Mouse (Mus musculus) heart, embryonic 12.5 days (tissue): ENCODE measurements around the gene Greb1. TPM values are rescaled to one million over a fixed set of nuclear protein-coding genes. Genes with fewer than 3 reads are reported as not detected.
A peak's percentile ranks its signal among the peaks of the same experiment; 100 is the strongest.

Source experiments
- ATAC-seq: fragments of 200-750 bp; cut with Nextera tagmentation; 2 replicates; pipeline ENCODE4 v1.8.0; 2017; ENCODE audit warnings: moderate TSS enrichment, moderate library complexity; ENCODE audit not compliant: insufficient number of reproducible peaks, low FRiP score
- H3K27ac ChIP-seq: fragments of 300-500 bp; sonication (generic); 2 replicates; pipeline ENCODE4 v1.5.1; 2016; ENCODE audit warnings: mild to moderate bottlenecking, moderate library complexity; ENCODE audit not compliant: poor library complexity, severe bottlenecking
- H3K27me3 ChIP-seq: fragments of 300-500 bp; sonication (generic); replicated peaks from 2 replicates; pipeline ENCODE4 v1.6.1; 2016; ENCODE audit warnings: mild to moderate bottlenecking, moderate library complexity
- H3K36me3 ChIP-seq: fragments of 300-500 bp; sonication (generic); 2 replicates; pipeline ENCODE4 v1.6.1; 2016; ENCODE audit warnings: mild to moderate bottlenecking, moderate library complexity
- H3K4me1 ChIP-seq: fragments of 300-500 bp; sonication (generic); replicated peaks from 2 replicates; pipeline ENCODE4 v1.6.1; 2016; ENCODE audit warnings: mild to moderate bottlenecking
- H3K4me2 ChIP-seq: fragments of 300-500 bp; sonication (generic); 2 replicates; pipeline ENCODE4 v1.6.1; 2016; ENCODE audit warnings: mild to moderate bottlenecking, moderate library complexity
- H3K4me3 ChIP-seq: fragments of 300-500 bp; sonication (generic); 2 replicates; pipeline ENCODE4 v1.5.1; 2016; ENCODE audit warnings: mild to moderate bottlenecking
- H3K9ac ChIP-seq: fragments of 300-500 bp; sonication (generic); 2 replicates; pipeline ENCODE4 v1.6.1; 2016; ENCODE audit warnings: mild to moderate bottlenecking, moderate library complexity
- H3K9me3 ChIP-seq: fragments of 300-500 bp; sonication (generic); replicated peaks from 2 replicates; pipeline ENCODE4 v1.6.1; 2016; ENCODE audit warnings: mild to moderate bottlenecking, moderate library complexity
- WGBS: fragments of 180-500 bp; shearing (Covaris S2); methylation state at CpG from one replicate; pipeline ENCODE4 v1.1.7; 2016; 5-methylcytosine and 5-hydroxymethylcytosine counted together
- polyA plus RNA-seq: library from polyadenylated mRNA; unstranded; fragments of >200 nt; fragmentation: Nextera tagmentation; extraction: Ambion mirVana; gene quantifications from 2 replicates; pipeline ENCODE4 v1.2.1, GENCODE M21; 2016

The Greb1 gene
- polyA plus RNA-seq, 1 experiment from 2014 or later: 1.7 TPM

DNA sequence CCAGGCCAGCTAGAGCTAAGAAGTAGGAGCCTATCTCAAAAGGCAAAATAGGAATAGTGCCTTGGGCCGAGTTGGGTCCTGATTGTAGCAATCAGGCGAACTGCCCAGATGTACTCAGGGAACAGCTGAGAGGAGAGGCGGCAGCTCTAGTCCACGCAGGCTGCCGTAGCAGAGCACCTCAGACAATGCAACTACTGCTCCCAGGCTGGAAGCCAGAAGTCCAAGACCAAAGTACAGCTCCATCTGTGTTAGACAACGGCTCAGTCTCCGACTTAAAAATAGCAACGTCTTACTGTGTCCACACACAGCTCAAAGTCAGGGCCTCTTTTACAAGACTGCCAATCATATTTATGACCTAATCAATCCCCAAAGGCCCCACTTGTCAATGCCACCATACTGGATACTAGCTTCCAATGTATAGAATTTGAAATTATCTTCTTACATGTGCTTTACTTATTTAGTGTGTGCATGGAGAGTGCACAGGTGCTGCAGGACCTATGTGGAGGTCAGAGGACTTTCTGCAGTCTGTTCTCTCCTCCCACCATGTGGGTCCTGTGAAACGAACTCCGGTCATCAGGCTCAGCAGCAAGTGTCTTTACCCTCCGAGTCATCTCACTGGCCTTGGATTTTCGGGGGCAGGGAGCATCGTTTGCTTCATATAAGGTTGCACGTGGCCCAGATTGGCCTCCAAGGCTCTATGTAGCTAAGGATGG lies 19.5 kb downstream of the Greb1 start:
- Histone ChIP-seq H3K27me3 (no peaks in the 10 kb centered on the region), H3K4me1 (peaks cover 14% of the 10 kb centered on the region), H3K9me3 (no peaks in the 10 kb centered on the region), H3K36me3 (no peaks in the 10 kb centered on the region), H3K4me3 (no peak overlapping the region), H3K4me2 (no peak overlapping the region), H3K27ac (no peak overlapping the region), H3K9ac (no peak overlapping the region)
- no peak for ATAC-seq
- 65% methylated on average over 14 of the region's 14 CpGs for WGBS

DNA sequence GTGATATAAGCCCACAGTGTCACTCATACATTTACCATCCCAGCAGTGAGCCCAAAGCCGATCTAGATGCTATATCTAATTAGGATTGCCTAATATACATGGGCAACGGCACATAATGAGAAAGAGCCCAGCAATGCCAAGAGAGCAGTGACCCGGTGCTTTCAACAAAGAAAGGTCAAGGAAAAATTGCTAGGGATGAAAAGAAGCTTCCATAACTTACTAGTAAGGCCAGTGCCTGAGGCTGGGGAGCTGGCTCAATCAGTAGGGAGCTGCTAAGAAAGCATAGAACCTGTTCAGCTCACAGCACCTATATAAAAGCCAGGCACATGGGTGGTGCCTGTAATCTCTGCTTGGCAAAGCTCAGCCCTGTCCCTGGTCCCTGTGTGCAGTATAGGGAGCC lies 20.4 kb downstream of the Greb1 start:
- no peak overlapping the region for H3K9ac ChIP-seq
- H3K4me3 ChIP-seq: no peak overlapping the region
- H3K36me3 ChIP-seq: no peaks in the 10 kb centered on the region
- peaks cover 14% of the 10 kb centered on the region for H3K4me1 ChIP-seq
- 91% methylated on average over 3 of the region's 3 CpGs for WGBS
- no peak for ATAC-seq
- no peaks in the 10 kb centered on the region for H3K9me3 ChIP-seq
- H3K4me2 ChIP-seq: no peak overlapping the region
- H3K27me3 ChIP-seq: no peaks in the 10 kb centered on the region
- no peak overlapping the region for H3K27ac ChIP-seq

DNA sequence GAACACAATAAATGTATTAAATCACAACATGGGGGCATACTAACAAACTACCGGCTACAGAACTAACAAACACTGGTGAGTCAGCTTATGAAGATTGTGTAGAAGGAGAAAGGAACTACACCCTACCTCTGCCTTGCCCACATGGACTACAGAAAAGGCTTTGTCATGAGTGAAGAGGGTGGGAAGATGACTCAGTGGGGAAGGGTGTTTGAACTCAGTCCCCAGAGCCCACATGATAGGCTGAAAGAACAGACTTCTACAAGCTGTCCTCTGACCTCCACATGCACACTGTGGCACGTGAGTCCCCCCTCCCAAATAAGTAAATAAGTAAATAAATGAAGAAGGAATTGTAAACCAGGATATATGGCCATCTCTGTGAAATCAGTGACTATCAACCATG lies 21.5 kb downstream of the Greb1 start:
- Histone ChIP-seq H3K4me1 (peaks cover 14% of the 10 kb centered on the region), H3K27ac (no peak overlapping the region), H3K36me3 (no peaks in the 10 kb centered on the region), H3K4me2 (no peak overlapping the region), H3K4me3 (no peak overlapping the region), H3K9me3 (no peaks in the 10 kb centered on the region), H3K9ac (no peak overlapping the region), H3K27me3 (no peaks in the 10 kb centered on the region)
- WGBS: 82% methylated on average over 2 of the region's 2 CpGs
- ATAC-seq: no peak

DNA sequence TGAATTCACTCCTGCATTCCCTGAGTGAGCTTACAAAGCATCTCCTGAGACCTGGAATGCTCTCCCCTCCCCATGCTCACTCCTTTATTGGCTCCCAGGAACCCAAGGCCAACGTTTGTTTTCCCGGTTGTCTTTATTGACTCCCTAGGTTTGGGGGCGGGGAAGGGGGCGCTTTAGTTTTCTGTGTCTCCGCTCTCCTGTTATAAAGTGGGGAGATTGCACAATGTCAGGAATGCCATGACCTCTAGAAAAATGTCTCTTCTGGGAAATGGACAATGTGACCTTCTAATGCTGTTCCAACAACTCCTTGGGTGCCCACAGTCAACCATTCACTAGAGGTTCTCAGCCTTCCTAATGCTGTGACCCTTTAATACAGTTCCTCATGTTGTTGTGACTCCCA lies 22.2 kb downstream of the Greb1 start:
- Histone ChIP-seq H3K4me1 (peaks cover 14% of the 10 kb centered on the region), H3K4me2 (no peak overlapping the region), H3K9me3 (no peaks in the 10 kb centered on the region), H3K27ac (no peak overlapping the region), H3K27me3 (no peaks in the 10 kb centered on the region), H3K9ac (no peak overlapping the region), H3K4me3 (no peak overlapping the region), H3K36me3 (no peaks in the 10 kb centered on the region)
- no peak for ATAC-seq
- 75% methylated on average over 5 of the region's 5 CpGs for WGBS

DNA sequence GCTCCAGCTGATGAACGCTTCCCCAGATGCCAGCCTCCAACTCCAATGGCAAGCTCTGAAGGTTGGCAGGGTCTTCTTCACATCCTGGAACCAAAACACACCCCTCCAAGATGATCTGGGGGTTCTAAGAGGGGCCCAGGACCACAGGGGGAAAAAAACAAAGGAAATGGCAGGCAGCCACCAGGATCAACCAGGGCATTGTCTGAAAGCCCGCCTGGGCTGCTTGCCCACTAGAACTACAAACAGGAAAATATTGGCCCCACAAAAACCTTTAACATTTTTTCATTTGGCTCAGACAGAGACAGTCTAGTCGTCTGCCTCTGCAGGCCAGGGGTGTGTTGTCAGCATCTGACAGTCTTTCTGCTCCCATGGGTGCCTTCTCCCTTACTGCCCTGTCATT lies 25.3 kb downstream of the Greb1 start:
- H3K27me3 ChIP-seq: no peaks in the 10 kb centered on the region
- H3K36me3 ChIP-seq: no peaks in the 10 kb centered on the region
- ATAC-seq: no peak
- H3K4me1 ChIP-seq: peaks cover 20% of the 10 kb centered on the region
- H3K27ac ChIP-seq: no peak overlapping the region
- 68% methylated on average over 3 of the region's 3 CpGs for WGBS
- H3K4me2 ChIP-seq: no peak overlapping the region
- H3K9me3 ChIP-seq: no peaks in the 10 kb centered on the region
- no peak overlapping the region for H3K4me3 ChIP-seq
- H3K9ac ChIP-seq: no peak overlapping the region

DNA sequence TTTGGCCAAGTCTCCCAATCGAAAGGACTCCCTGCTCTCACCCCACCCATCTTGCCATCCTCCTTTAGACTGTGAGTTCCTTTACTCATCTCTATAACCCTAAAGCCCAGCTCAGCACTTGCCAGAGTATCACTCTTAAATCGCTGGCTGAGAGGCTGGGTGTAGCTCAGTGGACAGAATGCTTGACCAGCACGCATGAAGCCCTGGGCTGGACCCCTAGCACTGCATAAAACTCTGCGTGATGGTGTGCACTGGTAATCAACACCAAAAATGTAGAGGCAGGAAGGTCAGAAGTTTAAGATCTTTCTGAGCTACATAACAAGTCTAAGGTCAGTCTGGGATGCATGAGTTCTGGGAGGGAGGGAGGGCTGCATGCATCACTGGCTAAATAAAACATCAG lies 26.1 kb downstream of the Greb1 start:
- H3K36me3 ChIP-seq: no peaks in the 10 kb centered on the region
- ATAC-seq: no peak
- no peak overlapping the region for H3K4me3 ChIP-seq
- no peaks in the 10 kb centered on the region for H3K9me3 ChIP-seq
- H3K27ac ChIP-seq: no peak overlapping the region
- H3K4me2 ChIP-seq: no peak overlapping the region
- H3K4me1 ChIP-seq: peaks cover 23% of the 10 kb centered on the region
- WGBS: 77% methylated on average over 4 of the region's 4 CpGs
- H3K27me3 ChIP-seq: no peaks in the 10 kb centered on the region
- H3K9ac ChIP-seq: no peak overlapping the region

DNA sequence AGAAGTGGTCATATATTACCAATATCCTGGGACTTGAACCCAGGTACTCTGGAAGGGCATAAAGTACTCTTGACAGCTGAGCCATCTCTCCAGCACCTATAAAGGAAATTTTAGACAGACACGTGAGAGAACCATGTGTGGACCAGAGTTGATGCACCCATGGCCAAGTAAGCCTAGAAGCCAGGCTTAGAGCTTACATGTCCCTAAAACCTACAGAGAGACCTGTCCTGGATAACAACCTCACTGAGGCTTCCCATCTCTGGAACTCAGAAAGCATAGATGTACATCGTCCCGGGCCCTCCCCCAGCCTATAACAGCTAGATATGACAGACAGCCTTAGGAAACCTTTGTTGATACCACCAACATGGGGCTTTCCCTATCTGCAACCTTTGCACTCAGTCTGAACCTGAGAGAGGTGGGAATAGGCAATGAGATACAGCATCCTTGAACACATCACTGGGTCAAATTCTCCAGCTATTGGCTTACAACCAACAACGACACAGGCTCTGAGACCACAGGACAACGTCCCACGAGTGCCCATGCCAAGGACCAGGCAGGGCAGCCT lies 31.0 kb downstream of the Greb1 start:
- WGBS: 73% methylated on average over 6 of the region's 6 CpGs
- no peak overlapping the region for H3K27ac ChIP-seq

DNA sequence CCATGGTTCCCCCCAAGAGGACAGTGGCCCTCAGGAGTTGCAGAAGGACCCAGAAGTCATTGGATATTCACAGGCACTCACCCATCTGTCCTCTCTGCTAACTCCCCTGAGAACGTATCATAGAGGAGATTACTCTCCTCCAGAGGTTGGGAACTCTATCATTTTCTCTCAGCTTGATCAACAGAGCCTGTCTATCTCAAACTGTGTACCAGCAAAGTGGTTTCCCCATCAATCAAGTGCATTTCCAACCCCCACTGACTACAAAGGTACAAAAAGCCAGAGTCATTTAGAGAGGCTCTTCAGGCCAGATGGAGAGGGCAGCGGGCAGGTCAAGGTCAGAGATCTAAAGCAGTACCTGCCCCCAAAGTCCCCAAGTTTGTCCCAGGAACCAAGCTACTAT lies 32.0 kb downstream of the Greb1 start:
- Histone ChIP-seq H3K4me2 (no peak overlapping the region), H3K4me1 (peaks cover 51% of the 10 kb centered on the region), H3K9me3 (0 out of 2 replicates have a peak, but pooled peaks cover 4% of the 10 kb centered on the region), H3K36me3 (no peaks in the 10 kb centered on the region; the same call in 1 of the 2 replicates), H3K27ac (no peak overlapping the region), H3K9ac (no peak overlapping the region), H3K4me3 (no peak overlapping the region), H3K27me3 (no peaks in the 10 kb centered on the region)
- 45% methylated on average over 2 of the region's 2 CpGs for WGBS
- ATAC-seq: no peak

More for the DNA sequence above, 31.0 kb downstream of the Greb1 start:
- ATAC-seq: no peak
- Histone ChIP-seq H3K9me3 (0 out of 2 replicates have a peak, but pooled peaks cover 4% of the 10 kb centered on the region), H3K4me2 (no peak overlapping the region), H3K27me3 (no peaks in the 10 kb centered on the region), H3K4me3 (no peak overlapping the region), H3K9ac (no peak overlapping the region), H3K4me1 (peaks cover 42% of the 10 kb centered on the region), H3K36me3 (no peaks in the 10 kb centered on the region; the same call in 1 of the 2 replicates)

DNA sequence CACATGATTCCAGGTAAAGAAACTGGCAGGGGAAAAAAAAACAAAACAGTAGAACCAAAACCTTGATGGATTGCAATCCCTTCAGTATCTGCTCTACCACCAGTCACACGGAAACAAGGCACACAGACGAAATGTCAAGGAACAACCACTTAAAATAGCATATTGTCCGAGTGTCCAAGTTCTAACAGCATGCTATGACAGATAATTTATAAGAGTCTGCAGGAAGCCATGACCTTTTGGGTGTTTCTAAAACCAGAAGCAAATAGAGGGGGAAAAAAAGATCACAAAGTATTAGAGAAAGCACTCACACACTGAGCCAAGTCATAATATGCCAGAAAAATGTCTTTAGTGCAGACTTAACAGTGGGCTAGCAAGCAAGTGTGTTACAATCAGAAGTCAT lies 32.4 kb downstream of the Greb1 start:
- H3K4me2 ChIP-seq: no peak overlapping the region
- peaks cover 52% of the 10 kb centered on the region for H3K4me1 ChIP-seq
- WGBS: 28% methylated on average over 3 of the region's 3 CpGs
- H3K9me3 ChIP-seq: 0 out of 2 replicates have a peak, but pooled peaks cover 4% of the 10 kb centered on the region
- no peaks in the 10 kb centered on the region for H3K27me3 ChIP-seq
- no peak overlapping the region for H3K9ac ChIP-seq
- no peak overlapping the region for H3K27ac ChIP-seq
- no peak for ATAC-seq
- H3K4me3 ChIP-seq: no peak overlapping the region
- no peaks in the 10 kb centered on the region; the same call in 1 of the 2 replicates for H3K36me3 ChIP-seq

DNA sequence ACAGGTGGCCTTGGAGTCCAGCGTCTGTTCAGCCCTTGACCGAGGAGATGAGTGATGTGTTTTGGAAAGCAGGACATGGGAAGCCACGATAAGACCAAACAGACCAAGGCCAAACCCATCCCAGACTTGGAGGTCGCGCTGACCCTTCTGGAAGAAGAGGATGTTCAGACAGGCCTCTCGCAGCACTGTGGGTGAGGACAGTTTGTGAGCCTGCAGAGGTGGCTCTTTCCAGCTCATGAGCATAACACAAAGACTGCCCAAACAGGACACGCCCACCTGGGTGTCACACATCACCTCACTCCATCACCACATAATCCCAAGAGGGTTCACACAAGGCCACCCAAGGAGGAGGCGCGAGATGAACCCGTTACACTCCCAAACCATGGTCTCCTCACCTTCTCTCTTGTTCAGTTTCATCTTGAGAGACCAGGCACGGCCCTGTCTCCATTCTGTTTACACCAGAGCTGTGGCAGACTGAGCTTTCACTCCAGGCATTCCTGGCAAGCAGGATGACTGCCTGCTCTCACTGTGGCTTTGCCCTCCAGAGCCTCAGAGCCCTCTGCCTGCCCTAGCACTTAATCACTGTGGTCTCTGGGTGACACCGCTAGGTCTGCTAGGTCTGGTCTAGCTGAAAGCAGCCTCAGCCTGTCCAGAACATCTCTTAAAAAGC lies 35.8 kb downstream of the Greb1 start:
- no peak overlapping the region for H3K4me2 ChIP-seq
- ATAC-seq: 0 out of 2 replicates have a peak, but pooled peaks have one; percentile 4
- H3K36me3 ChIP-seq: no peaks in the 10 kb centered on the region; the same call in 1 of the 2 replicates
- H3K4me1 ChIP-seq: peaks cover 36% of the 10 kb centered on the region
- H3K27me3 ChIP-seq: no peaks in the 10 kb centered on the region
- no peak overlapping the region for H3K4me3 ChIP-seq
- H3K9me3 ChIP-seq: 0 out of 2 replicates have a peak, but pooled peaks cover 4% of the 10 kb centered on the region
- H3K27ac ChIP-seq: peak overlapping the region; percentile 9; the same call in 1 of the 2 replicates
- 56% methylated on average over 12 of the region's 12 CpGs for WGBS
- H3K9ac ChIP-seq: no peak overlapping the region

DNA sequence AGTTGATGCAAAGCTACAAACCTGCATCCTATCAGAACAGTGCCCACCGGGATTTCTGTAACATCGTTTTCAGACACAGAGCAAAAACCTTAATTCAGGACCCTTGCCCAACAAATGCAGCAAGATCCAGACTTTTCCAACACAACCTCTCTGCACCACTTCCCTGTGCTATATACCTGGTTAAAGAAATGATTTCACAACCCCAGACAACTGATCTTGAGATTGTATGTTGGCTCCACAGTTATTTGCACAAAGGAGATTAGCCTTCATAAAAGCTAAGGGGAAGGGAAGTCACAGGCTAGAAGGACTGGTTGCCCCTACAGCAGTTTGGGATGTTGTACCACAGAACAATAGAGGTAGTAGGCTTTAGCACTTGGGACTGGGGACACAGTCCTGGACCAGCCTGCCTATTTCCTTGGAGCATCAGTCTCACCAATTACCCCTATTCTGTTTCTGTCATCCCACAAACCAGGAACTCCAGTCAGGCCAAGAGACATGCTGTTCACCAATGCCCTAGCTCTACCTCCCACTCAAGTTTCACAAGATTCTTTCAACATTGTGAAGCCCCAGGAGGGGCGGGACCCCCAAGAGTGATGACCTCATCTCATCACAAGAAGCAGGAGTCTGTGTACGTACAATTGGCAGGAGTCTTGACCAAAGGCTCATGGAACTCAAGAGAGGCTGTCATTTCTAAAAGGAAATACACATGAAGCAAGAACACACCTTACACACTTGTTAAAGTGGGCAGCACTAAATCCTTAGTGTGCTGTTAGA lies 36.9 kb downstream of the Greb1 start:
- no peak overlapping the region for H3K4me3 ChIP-seq
- H3K27me3 ChIP-seq: no peaks in the 10 kb centered on the region
- H3K4me1 ChIP-seq: peaks cover 35% of the 10 kb centered on the region
- H3K9me3 ChIP-seq: 0 out of 2 replicates have a peak, but pooled peaks cover 4% of the 10 kb centered on the region
- no peak overlapping the region for H3K9ac ChIP-seq
- H3K27ac ChIP-seq: no peak overlapping the region
- WGBS: 73% methylated on average over 4 of the region's 4 CpGs
- no peak for ATAC-seq
- H3K36me3 ChIP-seq: no peaks in the 10 kb centered on the region; the same call in 1 of the 2 replicates
- no peak overlapping the region for H3K4me2 ChIP-seq
